Mouse (Mus musculus): ENCODE measurements around the gene Pla2g4c.

DNA sequence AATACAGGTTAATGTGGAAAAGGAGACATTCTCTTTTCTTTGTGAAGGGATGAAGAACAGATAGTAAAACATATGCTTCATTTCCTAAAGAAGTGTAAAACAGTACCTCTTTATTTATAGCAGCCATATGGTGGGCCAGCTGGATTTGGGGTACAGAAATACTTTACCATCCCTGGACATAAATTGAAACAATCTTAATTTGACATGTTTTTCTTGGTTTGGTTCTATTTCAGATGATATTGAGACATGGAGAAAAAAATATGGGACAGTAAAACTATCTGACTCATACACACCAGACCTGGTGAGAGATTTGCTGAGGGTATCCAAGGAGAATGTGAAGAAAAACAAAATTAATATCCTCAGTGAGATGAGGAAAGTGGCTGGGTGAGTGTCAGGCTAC lies 31.5 kb downstream of the Pla2g4c start:
- TF ChIP-seq CTCF (IDR thresholded peaks at IDR 0.05) (no peak), EP300 (IDR thresholded peaks at IDR 0.05) (no peak)

All from lung, postnatal 0 days (tissue).